Mouse (Mus musculus): ENCODE measurements at regions not wholly inside any gene's neighbourhood (a gene's known extent, or its start where the extent isn't known, plus 50 kb on each side); places are given as distances from the start of the nearest gene placed in this dataset.

- no peak for DNase-seq (ENCODE audit: low read depth, low spot score)
Measured at GRCm38 (mm10) chr7:133521936-133522335, 80.0 kb downstream of the Tex36 start.

GRCm38 (mm10) chr7:133518926-133519325 is 83.0 kb downstream of the Tex36 start:
- no peak for DNase-seq (ENCODE audit: low read depth, low spot score)

- no peak for DNase-seq (ENCODE audit: low read depth, low spot score)
Measured at GRCm38 (mm10) chr7:133517576-133517975, 84.4 kb downstream of the Tex36 start.

GRCm38 (mm10) chr7:133510926-133511325 is 91.0 kb downstream of the Tex36 start:
- DNase-seq (ENCODE audit: low read depth, low spot score), result no peak

GRCm38 (mm10) chr7:133509486-133509885 is 92.5 kb downstream of the Tex36 start:
- DNase-seq (ENCODE audit: low read depth, low spot score), result no peak

GRCm38 (mm10) chr7:133508370-133509012 is 93.5 kb downstream of the Tex36 start:
- no peak for DNase-seq (ENCODE audit: low read depth, low spot score)

GRCm38 (mm10) chr7:133505628-133506027 is 96.3 kb downstream of the Tex36 start:
- no peak for DNase-seq (ENCODE audit: low read depth, low spot score)

- DNase-seq (ENCODE audit: low read depth, low spot score), result no peak
Measured at GRCm38 (mm10) chr7:133503946-133504345, 98.0 kb downstream of the Tex36 start.

- DNase-seq (ENCODE audit: low read depth, low spot score), result no peak
Measured at GRCm38 (mm10) chr7:133502731-133503130, 99.2 kb downstream of the Tex36 start.

GRCm38 (mm10) chr7:133497551-133497950 is 104.4 kb downstream of the Tex36 start:
- DNase-seq (ENCODE audit: low read depth, low spot score), result no peak

GRCm38 (mm10) chr7:133494982-133495550 is 106.9 kb downstream of the Tex36 start:
- DNase-seq (ENCODE audit: low read depth, low spot score), result no peak

- no peak for DNase-seq (ENCODE audit: low read depth, low spot score)
Measured at GRCm38 (mm10) chr7:133494256-133494981, 107.5 kb downstream of the Tex36 start.

- DNase-seq (ENCODE audit: low read depth, low spot score), result no peak
Measured at GRCm38 (mm10) chr7:133492626-133493025, 109.3 kb downstream of the Tex36 start.

- DNase-seq (ENCODE audit: low read depth, low spot score), result no peak
Measured at GRCm38 (mm10) chr7:133487887-133488630, 113.9 kb downstream of the Tex36 start.

GRCm38 (mm10) chr7:133484430-133484841 is 117.5 kb downstream of the Tex36 start:
- no peak for DNase-seq (ENCODE audit: low read depth, low spot score)

GRCm38 (mm10) chr7:133481529-133481928 is 120.4 kb downstream of the Tex36 start:
- no peak for DNase-seq (ENCODE audit: low read depth, low spot score)

- no peak for DNase-seq (ENCODE audit: low read depth, low spot score)
Measured at GRCm38 (mm10) chr7:133479679-133480078, 122.3 kb downstream of the Tex36 start.

- peak; percentile 20 for DNase-seq (ENCODE audit: low read depth, low spot score)
Measured at GRCm38 (mm10) chr7:133477933-133478332, 124.0 kb downstream of the Tex36 start.

- DNase-seq (ENCODE audit: low read depth, low spot score), result no peak
Measured at GRCm38 (mm10) chr7:133477221-133477620, 124.7 kb downstream of the Tex36 start.

GRCm38 (mm10) chr7:133471706-133472105 is 130.3 kb downstream of the Tex36 start:
- no peak for DNase-seq (ENCODE audit: low read depth, low spot score)

- DNase-seq (ENCODE audit: low read depth, low spot score), result no peak
Measured at GRCm38 (mm10) chr7:133470620-133470958, 131.4 kb downstream of the Tex36 start.

- DNase-seq (ENCODE audit: low read depth, low spot score), result no peak
Measured at GRCm38 (mm10) chr7:133469952-133470619, 131.9 kb downstream of the Tex36 start.

Measured in WW6 (cell line).